Mouse (Mus musculus): Measurements from ENCODE around the gene D1Ertd622e. TPM values are rescaled to one million over a fixed set of nuclear protein-coding genes. Genes with fewer than 3 reads are reported as not detected.

The D1Ertd622e gene
- 1 to 10 TPM; 4.6 to 5.1 TPM for total RNA-seq (2021)

DNA sequence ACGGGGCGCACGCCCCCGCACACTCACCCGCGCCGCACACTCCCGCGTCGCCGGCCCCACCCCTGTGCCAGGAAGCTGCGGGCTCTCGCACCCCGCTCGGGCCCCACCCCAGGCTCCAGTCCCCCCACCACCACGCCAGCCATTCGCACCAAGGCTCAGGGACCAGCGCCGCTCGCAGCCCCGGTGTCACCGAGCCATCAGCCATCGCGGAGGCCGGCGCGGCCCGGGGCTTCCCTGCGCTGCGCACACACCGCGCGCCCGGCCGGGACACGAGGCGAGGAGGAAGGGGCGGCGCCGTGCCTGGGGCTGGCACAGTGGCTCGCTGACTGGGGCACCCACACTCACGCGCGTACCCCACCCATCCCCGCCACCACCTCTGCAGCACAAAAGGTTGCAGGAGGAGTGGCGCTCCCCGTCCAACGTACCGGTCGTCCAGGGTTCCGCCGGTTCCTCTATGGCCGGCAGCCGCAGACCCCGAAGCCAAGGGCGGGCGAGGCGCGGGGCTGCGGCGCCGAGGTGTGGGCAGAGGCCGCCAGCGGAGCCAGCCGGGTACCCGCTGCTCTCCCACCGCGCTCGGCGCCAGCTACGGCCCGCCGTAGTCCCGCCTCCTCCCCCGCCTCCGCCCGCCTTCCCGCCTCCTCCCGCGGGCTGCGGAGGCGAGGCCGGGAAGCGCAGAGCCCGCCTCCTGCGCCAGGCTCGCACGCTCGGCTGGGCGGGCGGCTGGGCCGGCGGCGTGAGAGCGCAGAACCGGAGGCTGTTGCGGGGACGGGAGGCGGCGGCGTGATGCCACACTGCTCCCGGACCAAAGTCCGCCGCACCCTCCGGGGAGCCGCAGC, at the start of gene D1Ertd622e:
TSS of gene D1Ertd622e (minus strand) at position 669 of the 836 bp plus-strand sequence.
- DNase-seq: peak; percentile 76 to 86
- intact Hi-C loops (cut with DNase I): loop anchor here (5.0 kb wide), 2 partner anchors 106 to 436 kb away; partner anchors contain the start of gene Pam

DNA sequence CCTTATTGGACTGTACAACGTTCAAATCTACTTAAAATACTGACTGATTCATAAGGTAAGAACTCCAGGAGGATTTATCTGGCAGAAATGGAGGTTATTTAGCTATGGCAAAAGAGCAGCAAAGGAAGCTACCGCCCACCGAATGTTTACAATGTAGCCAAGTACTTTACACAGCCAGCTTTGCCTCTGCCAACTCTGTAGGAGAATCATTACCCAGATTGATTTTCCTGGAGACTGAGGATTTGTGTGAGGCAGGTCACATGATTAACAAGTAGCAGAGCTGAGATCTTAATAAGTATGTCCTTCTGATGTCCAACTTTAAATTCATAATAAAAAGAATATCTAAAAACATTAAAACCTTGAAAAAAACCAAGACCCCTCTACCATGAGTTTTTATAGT, 48.6 kb upstream of the D1Ertd622e start:
- no peak for DNase-seq
- intact Hi-C loops (cut with DNase I): no loop called here

- intact Hi-C loops (cut with DNase I): no loop called here
- no peak for DNase-seq
These were observed 43.5 kb upstream of the D1Ertd622e start for GRCm38 (mm10) chr1:97705389-97705788.

- DNase-seq: no peak
- intact Hi-C loops (cut with DNase I): no loop called here
These were observed 42.8 kb upstream of the D1Ertd622e start for GRCm38 (mm10) chr1:97704646-97705045.

DNA sequence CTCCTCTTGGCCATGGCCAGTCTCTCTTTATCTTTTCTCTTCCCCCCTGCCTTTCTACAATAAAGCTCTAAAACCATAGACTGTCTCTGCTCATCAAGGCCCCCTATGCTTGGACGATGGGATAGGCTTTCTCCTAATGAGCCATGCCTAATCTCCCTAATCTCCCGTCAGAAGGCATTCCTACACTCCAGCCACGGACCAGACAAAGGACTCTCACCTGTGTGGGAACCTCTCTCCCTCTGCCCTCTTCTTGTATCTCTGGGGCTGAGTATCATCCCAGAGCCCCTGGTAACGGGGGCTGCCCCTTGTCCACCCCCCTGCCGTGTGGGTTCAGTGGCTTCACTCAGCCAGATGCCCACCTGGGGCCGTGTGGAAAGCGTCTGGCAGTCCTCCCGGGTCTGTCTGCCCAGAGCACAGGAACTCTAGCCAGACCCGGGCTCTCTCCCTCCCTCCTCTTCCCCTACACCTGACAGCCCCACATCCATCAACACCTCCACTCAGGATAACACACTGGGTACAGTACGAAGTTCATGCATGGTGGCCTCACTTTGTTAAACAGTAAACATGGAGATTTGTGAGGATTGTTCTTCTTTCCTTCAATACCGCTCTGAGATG, 37.2 kb upstream of the D1Ertd622e start:
- DNase-seq: peak in 1 of 2 experiments; percentile 21
- intact Hi-C loops (cut with DNase I): no loop called here

GRCm38 (mm10) chr1:97697273-97697672, 35.4 kb upstream of the D1Ertd622e start:
- DNase-seq: no peak
- intact Hi-C loops (cut with DNase I): no loop called here

DNA sequence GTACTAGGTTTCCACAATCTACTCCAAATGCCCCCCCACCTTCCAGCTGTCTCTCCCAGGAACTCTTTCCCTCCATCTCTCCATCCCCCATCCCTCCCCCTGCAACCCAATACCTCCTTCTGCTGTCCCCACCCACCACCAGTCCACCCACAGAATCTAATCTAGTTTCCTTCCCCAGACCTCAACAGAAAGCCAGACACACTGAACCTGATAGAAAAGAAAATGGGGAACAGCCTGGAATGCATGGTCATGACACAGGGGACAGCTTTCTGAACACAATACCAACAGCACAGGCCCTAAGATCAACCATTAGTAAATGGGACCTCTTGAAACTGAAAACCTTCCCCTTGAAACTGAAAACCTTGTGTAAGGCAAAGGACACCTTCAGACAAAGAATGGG, 32.0 kb upstream of the D1Ertd622e start:
- intact Hi-C loops (cut with DNase I): no loop called here
- DNase-seq: no peak

DNA sequence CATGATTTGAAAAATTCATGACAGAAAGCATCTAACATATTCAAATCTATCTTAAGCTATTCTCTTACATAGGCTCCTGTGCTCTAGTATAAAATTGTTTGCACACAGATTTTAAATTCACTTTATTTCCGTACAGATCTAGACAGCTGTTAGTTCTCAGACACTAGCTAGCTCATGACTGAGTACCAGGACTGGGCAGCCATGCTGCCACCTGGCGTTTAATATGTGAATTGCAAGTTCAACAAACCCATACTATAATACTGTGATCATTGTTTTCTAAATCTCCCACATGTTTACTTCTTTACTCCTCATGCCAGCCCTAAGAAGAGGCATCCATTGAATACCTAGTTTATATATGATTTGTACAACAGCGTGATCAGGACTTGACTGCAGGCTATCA, 26.9 kb upstream of the D1Ertd622e start:
- intact Hi-C loops (cut with DNase I): loop anchor here (1.0 to 5.0 kb wide), 2 partner anchors 191 to 651 kb away; no protein-coding TSS in a partner anchor
- peak; percentile 21 to 42 for DNase-seq

- intact Hi-C loops (cut with DNase I): no loop called here
- DNase-seq: no peak
These were observed 14.8 kb upstream of the D1Ertd622e start for GRCm38 (mm10) chr1:97676526-97677177.

GRCm38 (mm10) chr1:97676115-97676514, 14.2 kb upstream of the D1Ertd622e start:
- intact Hi-C loops (cut with DNase I): no loop called here
- no peak for DNase-seq

- intact Hi-C loops (cut with DNase I): no loop called here
- DNase-seq: no peak
These were observed 11.0 kb upstream of the D1Ertd622e start for GRCm38 (mm10) chr1:97672849-97673248.

DNA sequence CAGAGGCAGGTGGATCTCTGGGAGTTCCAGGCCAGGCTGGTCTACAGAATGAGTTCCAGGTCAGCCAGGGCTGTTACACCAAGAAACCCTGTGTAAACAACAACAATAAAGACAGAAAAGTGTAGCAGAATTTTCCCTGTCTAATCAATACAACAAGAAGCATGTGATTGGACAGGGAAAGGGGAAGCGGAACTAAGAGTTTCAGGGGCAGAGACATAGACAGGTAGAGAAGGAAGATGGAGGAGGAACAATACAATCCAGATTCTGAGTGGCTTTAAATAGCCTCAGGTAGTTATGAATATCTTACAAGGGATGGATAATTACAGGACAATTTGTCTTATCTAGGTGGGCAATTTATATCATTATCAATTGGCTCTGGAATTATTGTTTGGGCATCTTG, 5.4 kb upstream of the D1Ertd622e start:
- intact Hi-C loops (cut with DNase I): no loop called here
- DNase-seq: no peak

- no peak for DNase-seq
- intact Hi-C loops (cut with DNase I): loop anchor here (5.0 kb wide), 2 partner anchors 105 to 435 kb away; partner anchors contain the start of gene Pam
These were observed 450 bp upstream of the D1Ertd622e start for GRCm38 (mm10) chr1:97662324-97662723.

- DNase-seq: peak; percentile 67 to 76
- intact Hi-C loops (cut with DNase I): loop anchor here (5.0 kb wide), 2 partner anchors 106 to 436 kb away; partner anchors contain the start of gene Pam
These were observed 1.0 kb downstream of the D1Ertd622e start for GRCm38 (mm10) chr1:97660687-97661405.

- intact Hi-C loops (cut with DNase I): loop anchor here (10.0 kb wide), 1 partner anchor 315 kb away; no protein-coding TSS in a partner anchor
These were observed 2.5 kb downstream of the D1Ertd622e start for GRCm38 (mm10) chr1:97659405-97659804.

GRCm38 (mm10) chr1:97657786-97658185, 4.1 kb downstream of the D1Ertd622e start:
- intact Hi-C loops (cut with DNase I): loop anchor here (10.0 kb wide), 1 partner anchor 317 kb away; no protein-coding TSS in a partner anchor

More at GRCm38 (mm10) chr1:97659405-97659804, 2.5 kb downstream of the D1Ertd622e start:
- DNase-seq: no peak

DNA sequence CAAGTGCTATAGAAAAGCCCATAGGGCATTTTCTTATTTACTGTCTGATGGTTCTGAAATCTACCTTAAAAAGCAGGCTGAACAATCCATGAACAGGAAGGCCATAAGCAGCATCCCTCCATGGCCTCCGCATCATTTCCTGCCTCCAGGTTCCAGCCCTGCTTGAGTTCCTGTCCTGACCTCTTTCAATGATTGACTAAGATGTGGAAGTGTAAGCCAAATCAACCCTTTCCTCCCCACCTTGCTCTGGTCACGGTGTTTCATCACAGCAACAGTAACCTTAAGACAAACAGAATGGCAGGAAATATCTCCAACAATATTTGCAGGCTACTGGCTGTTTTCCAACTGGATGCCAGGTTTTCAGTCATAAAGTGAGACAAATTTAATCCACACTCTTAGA, 4.7 kb downstream of the D1Ertd622e start:
- no peak for DNase-seq
- intact Hi-C loops (cut with DNase I): loop anchor here (10.0 kb wide), 1 partner anchor 318 kb away; no protein-coding TSS in a partner anchor

More at GRCm38 (mm10) chr1:97657786-97658185, 4.1 kb downstream of the D1Ertd622e start:
- DNase-seq: no peak

DNA sequence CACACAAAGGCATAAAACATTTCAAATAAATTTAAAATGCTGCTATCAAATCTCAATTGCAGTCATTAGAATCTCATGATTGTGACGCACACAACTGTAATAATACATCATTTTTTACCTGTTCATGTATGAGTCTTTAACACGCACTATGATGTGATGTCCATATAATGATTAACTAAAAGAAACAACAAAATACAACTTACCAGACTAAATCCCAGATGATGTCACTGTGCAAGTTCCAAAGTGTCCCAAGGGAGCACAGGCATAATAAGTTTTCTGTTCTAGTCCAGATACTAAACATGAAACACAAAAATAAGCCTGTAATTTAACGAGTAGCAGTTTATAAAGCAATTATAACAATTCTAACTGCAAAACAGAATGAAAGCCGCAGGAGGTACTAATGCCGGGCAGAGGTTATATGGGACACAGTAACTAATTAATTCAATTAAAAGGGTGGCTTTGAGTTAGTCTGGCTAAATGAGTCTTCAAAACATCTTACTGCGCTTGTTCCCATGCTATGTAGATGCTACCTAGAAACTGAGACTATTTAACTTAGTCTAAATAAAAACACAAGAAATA, 7.4 kb downstream of the D1Ertd622e start:
- intact Hi-C loops (cut with DNase I): loop anchor here (10.0 kb wide), 1 partner anchor 320 kb away; no protein-coding TSS in a partner anchor
- DNase-seq: no peak

DNA sequence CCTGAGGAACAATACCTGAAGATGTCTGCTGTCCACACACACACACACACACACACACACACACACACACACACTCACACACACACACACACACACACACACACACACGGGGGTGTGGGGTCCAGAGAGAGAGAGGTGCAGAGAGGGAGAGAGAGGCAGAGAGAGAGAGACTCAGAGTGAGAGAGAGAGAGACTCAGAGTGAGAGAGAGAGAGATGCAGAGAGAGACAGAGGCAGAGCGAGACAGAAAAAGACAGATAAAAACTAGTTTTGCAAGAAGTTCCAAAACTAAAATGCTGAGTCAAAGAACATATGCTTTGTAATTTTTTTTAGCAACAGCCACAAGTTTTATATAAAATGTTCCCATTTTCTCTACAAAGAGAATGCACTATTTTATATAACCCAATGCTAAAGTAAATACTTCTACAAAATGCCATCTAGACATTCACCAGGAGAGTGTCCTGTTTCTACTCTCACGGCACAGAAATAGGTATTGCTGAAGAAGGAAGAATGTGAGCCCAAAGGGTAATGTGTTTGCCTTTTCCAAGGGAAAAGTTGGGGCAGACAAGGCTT, 11.2 kb downstream of the D1Ertd622e start:
- no peak for DNase-seq
- intact Hi-C loops (cut with DNase I): loop anchor here (10.0 kb wide), 1 partner anchor 324 kb away; no protein-coding TSS in a partner anchor
